Mouse (Mus musculus): ENCODE measurements around the gene Gm12789. TPM values are rescaled to one million over a fixed set of nuclear protein-coding genes. Genes with fewer than 3 reads are reported as not detected.
"Not testable (repeated sequence)": the region's sequence is repeated elsewhere in the genome, so short reads cannot be mapped to it uniquely, and the experiment has no call there.

Gene Gm12789
- not detected in 2 replicates for polyA plus RNA-seq (2015; fragmentation: Nextera tagmentation; extraction: Ambion mirVana)

- H3K27me3 ChIP-seq; H3K4me1 ChIP-seq (replicated peaks); ATAC-seq (ENCODE audit: insufficient read depth); H3K9me3 ChIP-seq (replicated peaks); H3K9ac ChIP-seq; H3K36me3 ChIP-seq (replicated peaks); H3K27ac ChIP-seq (replicated peaks); H3K4me3 ChIP-seq (replicated peaks); H3K4me2 ChIP-seq: not testable (repeated sequence)
- 50% methylated on average over 2 of the region's 2 CpGs for WGBS (ENCODE audit: insufficient replicate concordance)
Observed at GRCm38 (mm10) chr4:101986326-101986725, at the start of gene Gm12789. Gm12789 (plus strand) TSS chr4:101986626.

GRCm38 (mm10) chr4:101940107-101940506 is 46.3 kb upstream of the Gm12789 start, which contains the start of gene Gm12794:
Gm12794 (plus strand) TSS chr4:101940407.
- H3K36me3 ChIP-seq (replicated peaks); H3K4me2 ChIP-seq; H3K27ac ChIP-seq (replicated peaks); H3K27me3 ChIP-seq; H3K9ac ChIP-seq; H3K9me3 ChIP-seq (replicated peaks); H3K4me3 ChIP-seq (replicated peaks); ATAC-seq (ENCODE audit: insufficient read depth); H3K4me1 ChIP-seq (replicated peaks): not testable (repeated sequence)
- WGBS (ENCODE audit: insufficient replicate concordance) = 52% methylated on average over 2 of the region's 2 CpGs

- not testable (repeated sequence) for H3K36me3 ChIP-seq (replicated peaks); ATAC-seq (ENCODE audit: insufficient read depth); H3K9me3 ChIP-seq (replicated peaks); H3K4me2 ChIP-seq; H3K4me3 ChIP-seq (replicated peaks); H3K27ac ChIP-seq (replicated peaks); H3K9ac ChIP-seq; H3K4me1 ChIP-seq (replicated peaks); H3K27me3 ChIP-seq
- WGBS (ENCODE audit: insufficient replicate concordance) = 50% methylated on average over 1 of the region's 5 CpGs
Observed at GRCm38 (mm10) chr4:101980949-101981348, 5.5 kb upstream of the Gm12789 start, which contains the start of gene Gm12790. Gm12790 (minus strand) TSS chr4:101981049.

GRCm38 (mm10) chr4:101985678-101986077 is 748 bp upstream of the Gm12789 start:
- no peaks in the 10 kb centered on the region for H3K36me3 ChIP-seq (replicated peaks)
- no peak for ATAC-seq (ENCODE audit: insufficient read depth)
- no peak overlapping the region for H3K9ac ChIP-seq
- no peak overlapping the region for H3K27ac ChIP-seq (replicated peaks)
- WGBS (ENCODE audit: insufficient replicate concordance) = 47% methylated on average over 5 of the region's 5 CpGs
- H3K4me3 ChIP-seq (replicated peaks) = no peak overlapping the region
- no peaks in the 10 kb centered on the region for H3K4me1 ChIP-seq (replicated peaks)
- H3K9me3 ChIP-seq (replicated peaks) = no peaks in the 10 kb centered on the region
- no peak overlapping the region for H3K4me2 ChIP-seq
- H3K27me3 ChIP-seq = no peaks in the 10 kb centered on the region

GRCm38 (mm10) chr4:101997426-101997825 is 11.0 kb downstream of the Gm12789 start:
- no peaks in the 10 kb centered on the region for H3K27me3 ChIP-seq
- H3K36me3 ChIP-seq (replicated peaks) = no peaks in the 10 kb centered on the region
- WGBS (ENCODE audit: insufficient replicate concordance) = 65% methylated on average over 5 of the region's 5 CpGs
- no peaks in the 10 kb centered on the region for H3K4me1 ChIP-seq (replicated peaks)
- H3K4me3 ChIP-seq (replicated peaks) = no peak overlapping the region
- no peak for ATAC-seq (ENCODE audit: insufficient read depth)
- H3K4me2 ChIP-seq = no peak overlapping the region
- no peaks in the 10 kb centered on the region for H3K9me3 ChIP-seq (replicated peaks)
- H3K27ac ChIP-seq (replicated peaks) = no peak overlapping the region
- H3K9ac ChIP-seq = no peak overlapping the region

GRCm38 (mm10) chr4:101998267-101998922 is 12.0 kb downstream of the Gm12789 start:
- no peaks in the 10 kb centered on the region for H3K4me1 ChIP-seq (replicated peaks)
- no peak overlapping the region for H3K4me2 ChIP-seq
- H3K9me3 ChIP-seq (replicated peaks) = no peaks in the 10 kb centered on the region
- H3K27ac ChIP-seq (replicated peaks) = no peak overlapping the region
- 34% methylated on average over 15 of the region's 15 CpGs for WGBS (ENCODE audit: insufficient replicate concordance)
- no peaks in the 10 kb centered on the region for H3K36me3 ChIP-seq (replicated peaks)
- ATAC-seq (ENCODE audit: insufficient read depth) = no peak
- no peaks in the 10 kb centered on the region for H3K27me3 ChIP-seq
- no peak overlapping the region for H3K9ac ChIP-seq
- H3K4me3 ChIP-seq (replicated peaks) = no peak overlapping the region

- no peak overlapping the region for H3K27ac ChIP-seq (replicated peaks)
- H3K36me3 ChIP-seq (replicated peaks) = no peaks in the 10 kb centered on the region
- no peak for ATAC-seq (ENCODE audit: insufficient read depth)
- H3K9me3 ChIP-seq (replicated peaks) = no peaks in the 10 kb centered on the region
- no peak overlapping the region for H3K4me3 ChIP-seq (replicated peaks)
- WGBS (ENCODE audit: insufficient replicate concordance) = 55% methylated on average over 6 of the region's 6 CpGs
- H3K4me1 ChIP-seq (replicated peaks) = no peaks in the 10 kb centered on the region
- no peaks in the 10 kb centered on the region for H3K27me3 ChIP-seq
- H3K4me2 ChIP-seq = no peak overlapping the region
- no peak overlapping the region for H3K9ac ChIP-seq
Observed at GRCm38 (mm10) chr4:102026619-102027018, 40.2 kb downstream of the Gm12789 start.

Other genes with a start within 250 kb of the Gm12789 start
- gene B020004J07Rik, start 142.6 kb upstream of the Gm12789 start, polyA plus RNA-seq (2015; fragmentation: Nextera tagmentation; extraction: Ambion mirVana) = not detected in 2 replicates
- gene C130073F10Rik, start 92.8 kb upstream of the Gm12789 start, polyA plus RNA-seq (2015; fragmentation: Nextera tagmentation; extraction: Ambion mirVana) = not detected in 2 replicates
- not detected in 2 replicates for gene Gm12800, start 77.5 kb upstream of the Gm12789 start, polyA plus RNA-seq (2015; fragmentation: Nextera tagmentation; extraction: Ambion mirVana)
- gene Gm12794, start 46.2 kb upstream of the Gm12789 start, polyA plus RNA-seq (2015; fragmentation: Nextera tagmentation; extraction: Ambion mirVana) = not detected in 2 replicates
- gene Gm12790, start 5.6 kb upstream of the Gm12789 start, polyA plus RNA-seq (2015; fragmentation: Nextera tagmentation; extraction: Ambion mirVana) = not detected in 2 replicates
- gene Pde4b, start 100.9 kb downstream of the Gm12789 start, polyA plus RNA-seq (2015; fragmentation: Nextera tagmentation; extraction: Ambion mirVana) = 2.5 and 3.5 TPM in 2 replicates